Mouse (Mus musculus) cerebellum, postnatal 10 days (tissue): ENCODE measurements at regions not wholly inside any gene's neighbourhood (a gene's known extent, or its start where the extent isn't known, plus 50 kb on each side); places are given as distances from the start of the nearest gene placed in this dataset.

Experiments used
- DNase-seq, 2 experiments: peaks; one replicate each; pipeline ENCODE4 v3.0.0; 2021; ENCODE audit warnings: mixed read lengths in 2 of 2

GRCm38 (mm10) chr19:26051478-26052215 lies 379.4 kb downstream of the Dmrt2 start:
- DNase-seq: no peak

- peak in 1 of 2 experiments; percentile 4 for DNase-seq
Measured at GRCm38 (mm10) chr19:26059668-26060067, 387.5 kb downstream of the Dmrt2 start.

DNA sequence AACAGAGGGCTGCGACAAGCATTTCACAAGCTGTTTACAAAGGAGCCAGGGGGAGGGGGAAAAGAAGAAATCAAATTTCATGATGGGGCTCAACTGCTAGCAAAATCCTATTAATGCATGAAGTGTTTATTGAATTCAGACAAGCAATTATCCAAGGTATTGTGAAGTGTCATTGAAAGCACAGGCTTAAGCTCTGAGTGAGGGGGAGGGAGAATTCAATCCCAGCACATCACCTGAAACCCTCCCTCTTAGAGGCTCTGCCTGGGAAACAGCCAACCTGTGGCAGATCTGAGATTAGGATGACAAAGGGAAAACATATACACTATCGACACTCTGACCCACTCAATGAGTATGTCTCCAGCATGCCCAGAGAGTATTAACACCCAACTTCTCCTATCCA lies 396.3 kb downstream of the Dmrt2 start:
- DNase-seq: no peak

- DNase-seq: peak in 1 of 2 experiments; percentile 13
Measured at GRCm38 (mm10) chr19:26069908-26070307, 397.7 kb downstream of the Dmrt2 start.

DNA sequence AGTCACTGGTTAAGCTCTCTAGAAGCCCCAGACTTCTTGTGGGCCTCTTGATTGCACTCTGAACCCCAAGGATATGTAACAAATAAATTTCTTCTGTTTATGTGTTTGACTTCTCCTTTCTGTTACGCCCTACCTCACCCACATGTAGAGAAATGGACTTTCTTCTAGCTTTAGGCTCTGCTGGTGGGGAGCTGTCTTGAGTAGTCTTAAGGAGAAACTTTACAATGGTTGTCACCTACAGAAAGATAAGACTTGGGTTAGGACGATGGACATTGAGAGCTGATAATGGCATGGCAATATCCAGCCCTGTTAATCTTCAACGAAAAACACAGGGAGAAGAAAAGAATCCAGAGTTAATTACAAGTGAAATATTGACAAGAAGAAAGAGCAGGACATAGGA lies 416.1 kb downstream of the Dmrt2 start:
- no peak for DNase-seq

GRCm38 (mm10) chr19:26091386-26091785 lies 419.2 kb downstream of the Dmrt2 start:
- no peak for DNase-seq

DNA sequence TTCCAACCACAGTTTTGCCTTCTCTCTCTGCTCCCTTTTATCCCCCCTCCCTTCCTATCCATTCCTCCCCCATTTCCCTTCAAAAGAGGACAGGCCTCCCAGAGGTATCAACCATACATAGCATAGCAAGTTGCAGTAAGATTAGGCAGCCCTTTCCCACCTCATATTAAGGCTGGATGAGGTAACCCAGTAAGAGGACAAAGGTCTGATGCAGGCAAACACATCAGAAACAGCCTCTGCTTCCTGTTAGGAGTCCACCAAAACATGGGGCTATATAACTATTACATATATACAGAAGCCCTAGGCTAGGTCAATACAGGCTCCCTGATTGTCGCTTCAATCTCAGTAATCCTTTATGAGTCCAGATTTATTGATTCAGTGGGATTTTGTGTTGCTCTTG lies 421.6 kb downstream of the Dmrt2 start:
- DNase-seq: no peak

DNA sequence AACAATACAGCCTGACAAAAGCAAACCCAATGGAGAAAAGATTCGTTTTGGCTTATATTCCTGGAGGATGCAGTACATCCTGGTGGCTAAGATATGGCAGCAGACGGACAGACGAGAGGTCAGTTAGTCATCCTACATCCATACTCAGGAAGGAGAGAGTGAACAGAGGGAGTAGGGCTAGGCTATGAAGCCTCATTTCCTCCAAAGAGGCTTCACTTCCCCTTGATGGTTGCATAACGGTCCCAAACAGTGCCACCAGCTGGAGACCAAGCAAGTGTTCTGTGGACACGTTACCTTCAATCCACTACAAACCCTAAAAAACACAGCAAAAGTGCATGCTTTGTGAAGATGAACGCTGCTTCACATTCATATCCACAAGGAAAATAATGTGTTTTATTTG lies 442.1 kb downstream of the Dmrt2 start:
- DNase-seq: no peak

GRCm38 (mm10) chr19:26128423-26128822 lies 456.2 kb downstream of the Dmrt2 start:
- DNase-seq: peak; percentile 81 to 83

GRCm38 (mm10) chr19:26134385-26134784 lies 462.2 kb downstream of the Dmrt2 start:
- no peak for DNase-seq

DNA sequence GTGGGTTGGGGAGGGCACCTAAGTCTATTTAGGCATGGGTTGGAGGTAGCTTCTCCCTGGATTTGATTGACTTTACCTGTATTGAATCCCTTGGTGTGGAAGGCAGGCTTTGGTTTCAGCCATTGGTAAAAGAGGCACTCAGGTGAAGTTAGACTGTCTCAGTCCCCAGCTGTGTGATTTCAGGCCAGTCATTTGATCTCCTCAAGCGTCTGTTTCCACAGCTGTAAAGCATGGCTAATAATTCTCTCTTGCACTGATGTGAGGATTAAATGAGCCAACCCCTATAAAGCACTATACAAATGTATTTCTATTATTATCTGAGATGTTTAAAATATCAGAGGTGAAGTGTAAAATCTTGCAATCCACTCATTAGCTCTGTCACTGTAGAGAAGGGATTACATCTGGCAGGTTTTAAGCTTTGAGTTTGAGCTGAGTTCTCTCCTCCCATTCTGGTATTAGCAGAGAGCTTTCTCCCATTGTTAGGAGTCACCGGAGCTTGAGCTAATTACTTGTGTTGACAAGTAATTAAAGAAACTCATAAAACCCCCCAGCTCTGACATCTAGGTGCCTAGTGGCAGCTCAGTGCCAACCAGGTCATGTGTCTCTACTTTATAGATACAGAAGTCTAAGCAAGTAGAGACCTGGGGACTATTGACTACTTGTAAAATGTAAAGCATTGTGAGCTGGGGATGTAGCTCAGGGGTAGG lies 463.3 kb downstream of the Dmrt2 start:
- DNase-seq: no peak

DNA sequence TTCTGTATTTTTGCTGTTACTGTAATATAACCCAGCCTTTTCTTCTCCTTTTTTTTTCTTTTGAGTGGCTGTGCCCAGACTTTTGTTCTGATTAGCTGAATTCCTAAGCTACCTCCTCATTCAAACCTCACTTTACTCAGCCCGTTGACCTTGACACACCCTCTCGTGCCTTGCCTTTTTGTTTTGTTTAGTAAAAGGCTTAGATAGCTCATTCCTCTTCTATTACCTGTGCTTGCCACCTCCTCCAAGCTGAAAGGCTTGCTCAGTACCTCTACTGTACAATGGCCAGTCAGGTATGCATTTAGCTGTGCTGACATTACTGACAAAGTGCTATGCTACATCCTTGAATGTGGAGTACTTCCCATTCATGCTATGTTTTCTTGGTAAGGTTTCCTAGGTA lies 464.2 kb upstream of the Smarca2 start:
- no peak for DNase-seq

DNA sequence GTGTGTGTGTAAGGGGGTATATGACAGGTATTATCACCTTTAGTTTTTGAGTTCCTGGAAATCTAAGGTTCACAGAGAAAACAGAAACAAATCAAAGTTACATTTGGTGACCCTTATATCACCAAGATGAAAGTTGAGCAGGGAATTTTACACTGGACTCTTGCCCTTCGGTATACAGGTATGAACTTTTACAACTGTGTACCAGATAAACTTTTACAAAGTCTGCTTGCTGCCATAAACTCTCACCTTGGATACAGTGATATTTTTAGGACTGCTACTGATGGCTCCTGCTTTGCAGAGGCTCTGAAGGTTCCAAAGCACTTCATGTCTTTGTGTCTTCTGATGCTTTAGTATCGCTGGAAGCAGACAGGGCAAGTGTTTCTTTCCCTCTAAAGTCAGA lies 461.3 kb upstream of the Smarca2 start:
- no peak for DNase-seq

- no peak for DNase-seq
Measured at GRCm38 (mm10) chr19:26151216-26151615, 453.6 kb upstream of the Smarca2 start.

- DNase-seq: no peak
Measured at GRCm38 (mm10) chr19:26164993-26165392, 439.9 kb upstream of the Smarca2 start.

- DNase-seq: peak; percentile 29 to 32
Measured at GRCm38 (mm10) chr19:26181774-26182173, 423.1 kb upstream of the Smarca2 start.

GRCm38 (mm10) chr19:26185012-26185411 lies 419.8 kb upstream of the Smarca2 start:
- DNase-seq: no peak

DNA sequence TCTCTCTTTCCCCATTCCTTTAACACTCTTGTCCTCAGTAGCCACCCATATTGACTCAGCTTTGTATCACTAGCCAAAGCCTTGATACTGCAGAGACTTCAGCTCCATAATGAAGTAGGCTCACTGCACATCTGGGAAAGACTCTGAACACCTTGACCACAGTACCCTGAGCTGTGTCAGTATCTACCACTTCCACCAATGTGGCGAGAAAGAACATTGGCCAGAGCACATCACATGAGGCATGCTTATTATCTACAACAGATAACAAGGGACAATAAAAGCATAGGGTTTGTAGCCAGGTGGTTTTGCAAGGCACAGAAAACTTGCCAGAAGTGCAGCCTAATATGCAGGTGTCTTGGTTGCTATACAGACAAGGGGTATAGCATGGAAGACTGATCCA lies 414.0 kb upstream of the Smarca2 start:
- DNase-seq: no peak

DNA sequence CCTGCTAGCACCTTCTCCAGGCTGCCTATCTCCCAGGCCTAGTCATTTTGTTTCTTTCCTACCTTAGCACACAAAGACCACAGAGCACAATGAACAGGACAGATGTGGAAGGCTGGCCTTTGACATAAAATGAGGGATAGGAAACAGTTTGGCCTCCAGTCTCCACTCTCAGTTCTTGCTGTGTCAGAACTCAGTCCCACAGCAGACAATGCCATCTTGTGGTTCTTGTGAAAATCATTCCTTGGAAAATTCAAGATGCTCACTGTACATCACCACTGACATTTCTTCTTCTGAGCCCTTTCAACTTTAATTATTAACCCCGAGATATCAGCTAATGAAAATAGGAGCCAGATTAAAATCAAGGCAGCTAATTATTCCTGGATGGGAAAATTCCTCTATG lies 411.2 kb upstream of the Smarca2 start:
- peak; percentile 7 to 13 for DNase-seq

GRCm38 (mm10) chr19:26208760-26209159 lies 396.1 kb upstream of the Smarca2 start:
- DNase-seq: no peak

- DNase-seq: no peak
Measured at GRCm38 (mm10) chr19:26234539-26234938, 370.3 kb upstream of the Smarca2 start.

DNA sequence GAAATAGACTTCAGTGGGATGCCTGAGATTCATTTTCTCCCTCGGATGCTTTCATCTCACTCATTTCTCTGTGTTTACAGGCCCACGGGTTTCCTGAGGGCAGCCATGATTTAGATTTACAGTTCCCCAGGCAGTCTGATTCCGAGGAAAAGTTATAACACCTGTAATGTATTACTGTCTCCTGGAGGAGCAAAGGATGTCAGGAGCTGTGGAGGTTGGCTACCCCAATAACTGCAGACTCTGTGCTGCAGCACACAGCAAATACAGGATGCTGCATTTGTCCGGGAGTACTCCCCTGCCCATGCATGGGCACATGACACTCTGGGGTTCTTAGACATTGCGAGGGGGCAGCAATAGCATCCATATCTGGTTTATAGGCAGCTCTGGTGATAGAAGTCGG lies 360.8 kb upstream of the Smarca2 start:
- no peak for DNase-seq

- no peak for DNase-seq
Measured at GRCm38 (mm10) chr19:26249751-26250150, 355.1 kb upstream of the Smarca2 start.

- peak; percentile 68 to 71 for DNase-seq
Measured at GRCm38 (mm10) chr19:26258677-26259076, 346.2 kb upstream of the Smarca2 start.
